Mouse (Mus musculus): ENCODE results near the gene Sh3kbp1. TPM values are rescaled to one million over a fixed set of nuclear protein-coding genes. Genes with fewer than 3 reads are reported as not detected.

The Sh3kbp1 gene
- polyA plus RNA-seq, 1 experiment from 2014 or later = 37.6 TPM

DNA sequence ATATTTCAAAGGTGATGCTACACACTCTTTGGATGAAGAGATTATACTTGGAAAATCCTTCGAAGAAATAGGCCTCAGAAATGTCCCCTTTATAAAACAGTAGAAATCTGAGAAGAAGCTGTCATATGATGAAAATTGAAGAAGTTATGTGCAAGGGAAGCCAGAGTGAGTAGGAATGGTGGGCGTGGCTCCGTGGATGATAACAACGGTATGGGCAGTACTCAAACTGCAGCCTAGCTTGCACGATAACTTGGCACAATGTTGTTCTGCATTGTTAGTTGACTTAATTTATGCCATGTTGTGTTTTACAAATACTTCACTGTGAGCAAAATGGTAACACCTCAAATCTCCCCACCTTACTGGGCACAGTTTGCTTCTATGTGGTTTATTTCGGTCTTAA, 368.7 kb downstream of the Sh3kbp1 start:
- Histone ChIP-seq H3K4me3 (replicated peaks) (no peak overlapping the region), H3K36me3 (no peaks in the 10 kb centered on the region), H3K27ac (no peak overlapping the region), H3K27me3 (peaks cover 15% of the 10 kb centered on the region; the same call in 1 of the 2 replicates), H3K4me1 (replicated peaks) (no peaks in the 10 kb centered on the region), H3K4me2 (replicated peaks) (no peak overlapping the region), H3K9ac (replicated peaks) (no peak overlapping the region), H3K9me3 (no peaks in the 10 kb centered on the region)
- WGBS = 91% methylated on average over 6 of the region's 6 CpGs
- no peak for ATAC-seq

Other genes with a start within 250 kb of the Sh3kbp1 start
- gene Map7d2, start 212.7 kb upstream of the Sh3kbp1 start, polyA plus RNA-seq (2015; fragmentation: Nextera tagmentation; extraction: Ambion mirVana) = 23.7 and 26.1 TPM in 2 replicates
- 31.0 and 32.3 TPM in 2 replicates for gene Bclaf3, start 100.6 kb upstream of the Sh3kbp1 start, polyA plus RNA-seq (2015; fragmentation: Nextera tagmentation; extraction: Ambion mirVana)

All from midbrain, embryonic 13.5 days (tissue).